Mouse (Mus musculus) lung, postnatal 0 days (tissue): Measurements from ENCODE around the gene Gls2.

Experiments used
- CTCF ChIP-seq: IDR thresholded peaks from 2 replicates; pipeline ENCODE4 v1.5.1; 2016; ENCODE audit warnings: antibody characterized with exemption, mild to moderate bottlenecking
- EP300 ChIP-seq: IDR thresholded peaks from 2 replicates; pipeline ENCODE4 v1.6.1; 2016; ENCODE audit warnings: antibody characterized with exemption, mild to moderate bottlenecking, control low read depth

DNA sequence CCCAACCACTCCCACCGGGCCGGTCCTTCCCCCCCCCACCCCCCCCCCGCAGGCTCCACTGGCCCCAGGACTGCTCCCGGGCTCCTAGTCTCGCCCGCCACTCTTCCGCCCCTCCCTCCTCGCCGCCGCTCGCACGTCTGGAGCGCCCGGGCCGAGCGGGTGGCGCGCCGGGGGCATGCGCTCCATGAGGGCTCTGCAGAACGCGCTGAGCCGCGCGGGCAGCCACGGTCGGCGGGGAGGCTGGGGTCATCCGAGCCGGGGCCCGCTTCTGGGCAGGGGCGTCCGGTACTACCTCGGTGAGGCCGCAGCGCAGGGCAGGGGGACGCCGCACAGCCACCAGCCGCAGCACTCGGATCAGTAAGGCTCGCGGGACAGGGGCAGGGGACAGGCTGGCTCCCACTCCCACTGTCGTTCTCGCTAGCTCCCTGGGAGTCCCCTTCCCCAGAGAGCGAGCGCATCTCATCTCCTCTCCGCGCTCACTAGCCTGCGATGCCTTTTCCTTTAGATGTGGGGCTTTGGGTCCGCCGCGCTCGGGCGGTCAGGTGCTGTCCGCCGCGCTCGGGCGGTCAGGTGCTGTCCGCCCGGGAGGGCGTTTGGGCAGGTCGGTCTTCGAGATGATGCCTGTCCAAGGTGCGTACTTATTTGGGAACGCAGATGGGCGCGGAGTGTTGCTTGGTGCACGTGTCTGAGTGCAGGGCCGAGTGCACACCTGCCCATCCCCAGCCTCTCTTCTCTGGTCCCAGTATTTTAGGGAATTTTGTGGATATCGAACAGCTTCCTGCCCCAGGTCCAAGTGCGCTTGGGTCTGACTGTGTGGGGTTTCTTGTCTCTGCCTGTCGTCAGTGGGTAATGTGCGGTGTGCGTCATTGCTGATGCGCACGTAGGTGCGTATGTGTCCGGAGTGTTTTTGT, 549 bp downstream of the Gls2 start:
- TF ChIP-seq EP300 (no peak), CTCF (no peak)
